Mouse (Mus musculus) midbrain, embryonic 13.5 days (tissue): ENCODE results near the gene Ppp1r26. TPM values are rescaled to one million over a fixed set of nuclear protein-coding genes. Genes with fewer than 3 reads are reported as not detected.

Experiments used
- ATAC-seq: fragments of 200-750 bp; cut with Nextera tagmentation; 2 replicates; pipeline ENCODE4 v1.8.0; 2017; ENCODE audit warnings: mild to moderate bottlenecking, moderate TSS enrichment, moderate library complexity
- H3K27ac ChIP-seq: fragments of 300-500 bp; sonication (generic); 2 replicates; pipeline ENCODE4 v1.5.1; 2015; ENCODE audit warnings: inconsistent platforms, mild to moderate bottlenecking, moderate library complexity
- H3K27me3 ChIP-seq: fragments of 300-500 bp; sonication (generic); 2 replicates; pipeline ENCODE4 v1.6.1; 2015; ENCODE audit warnings: mild to moderate bottlenecking, inconsistent platforms
- H3K36me3 ChIP-seq: fragments of 300-500 bp; sonication (generic); 2 replicates; pipeline ENCODE4 v1.6.1; 2015; ENCODE audit warnings: mild to moderate bottlenecking, inconsistent platforms
- H3K4me1 ChIP-seq: fragments of 300-500 bp; sonication (generic); replicated peaks from 2 replicates; pipeline ENCODE4 v1.6.1; 2015; ENCODE audit warnings: inconsistent platforms
- H3K4me2 ChIP-seq: fragments of 300-500 bp; sonication (generic); replicated peaks from 2 replicates; pipeline ENCODE4 v1.6.1; 2015; ENCODE audit warnings: moderate library complexity, mild to moderate bottlenecking, inconsistent platforms
- H3K4me3 ChIP-seq: fragments of 300-500 bp; sonication (generic); replicated peaks from 2 replicates; pipeline ENCODE4 v1.5.1; 2015; ENCODE audit warnings: mild to moderate bottlenecking, inconsistent platforms
- H3K9ac ChIP-seq: fragments of 300-500 bp; sonication (generic); replicated peaks from 2 replicates; pipeline ENCODE4 v1.6.1; 2015; ENCODE audit warnings: mild to moderate bottlenecking, inconsistent platforms
- H3K9me3 ChIP-seq: fragments of 300-500 bp; sonication (generic); 2 replicates; pipeline ENCODE4 v1.6.1; 2016; ENCODE audit warnings: mild to moderate bottlenecking, inconsistent platforms
- WGBS: fragments of 180-500 bp; shearing (Covaris S2); methylation state at CpG from one replicate; pipeline ENCODE4 v1.1.7; 2015; 5-methylcytosine and 5-hydroxymethylcytosine counted together
- polyA plus RNA-seq: library from polyadenylated mRNA; unstranded; fragments of >200 nt; fragmentation: Nextera tagmentation; extraction: Ambion mirVana; gene quantifications from 2 replicates; pipeline ENCODE4 v1.2.1, GENCODE M21; 2015

Ppp1r26 gene
- polyA plus RNA-seq: 10.7 and 11.8 TPM in 2 replicates

DNA sequence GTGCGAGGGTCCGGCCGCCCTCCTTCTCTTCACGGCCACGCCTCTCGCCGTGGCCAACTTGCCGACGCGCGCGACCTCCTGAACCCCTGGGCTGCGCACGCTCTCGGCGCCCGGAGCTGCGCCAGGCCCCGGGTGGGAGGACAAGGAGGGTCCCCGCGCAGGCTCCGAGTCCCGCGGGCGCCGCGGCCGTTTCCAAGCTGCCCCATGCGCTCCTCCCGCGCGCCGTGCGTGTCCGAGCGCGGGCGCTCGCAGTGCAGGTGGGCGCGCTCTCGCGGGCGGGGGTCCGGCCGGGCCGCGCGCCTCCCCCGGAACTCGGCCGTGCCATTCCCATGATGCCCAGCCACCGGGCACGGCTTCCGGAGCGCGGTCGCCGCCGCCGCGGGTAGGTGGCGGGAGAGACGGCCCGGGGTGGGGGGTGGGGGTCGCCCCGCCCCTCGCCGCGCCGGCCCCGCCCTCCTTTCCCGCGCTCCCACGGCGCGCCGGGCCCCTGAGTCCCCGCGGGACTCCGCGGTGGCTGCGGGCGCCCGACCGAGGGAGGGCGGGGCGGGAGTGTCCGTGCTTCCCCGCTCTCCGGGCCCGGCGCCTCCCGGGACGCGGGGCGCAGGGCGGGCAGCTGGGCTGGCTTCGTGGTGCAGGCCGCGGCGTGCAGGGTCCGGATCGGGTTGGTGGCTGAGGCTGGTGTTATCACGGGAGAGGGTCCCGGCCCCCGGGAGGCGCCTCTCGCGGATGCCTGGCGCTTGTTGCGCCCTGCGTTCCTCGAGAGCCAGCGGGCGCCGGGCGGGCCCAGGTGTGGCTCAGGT is at the start of gene Ppp1r26:
Gene Ppp1r26 (plus strand): TSS at position 286 of the 800 bp plus-strand sequence.
- under 1% methylated on average over 101 of the region's 118 CpGs for WGBS
- H3K9ac ChIP-seq: peak within 1 kb of the TSS; percentile 88
- H3K4me2 ChIP-seq: peak within 1 kb of the TSS; percentile 94
- H3K27me3 ChIP-seq: peaks cover 4% of the 10 kb centered on the region; the same call in 1 of the 2 replicates
- H3K4me1 ChIP-seq: peaks cover 21% of the 10 kb centered on the region
- H3K27ac ChIP-seq: peak within 1 kb of the TSS; percentile 79
- no peaks in the 10 kb centered on the region for H3K9me3 ChIP-seq
- ATAC-seq: peak; percentile 80
- peak within 1 kb of the TSS; percentile 64 for H3K4me3 ChIP-seq
- H3K36me3 ChIP-seq: peaks cover 28% of the 10 kb centered on the region

DNA sequence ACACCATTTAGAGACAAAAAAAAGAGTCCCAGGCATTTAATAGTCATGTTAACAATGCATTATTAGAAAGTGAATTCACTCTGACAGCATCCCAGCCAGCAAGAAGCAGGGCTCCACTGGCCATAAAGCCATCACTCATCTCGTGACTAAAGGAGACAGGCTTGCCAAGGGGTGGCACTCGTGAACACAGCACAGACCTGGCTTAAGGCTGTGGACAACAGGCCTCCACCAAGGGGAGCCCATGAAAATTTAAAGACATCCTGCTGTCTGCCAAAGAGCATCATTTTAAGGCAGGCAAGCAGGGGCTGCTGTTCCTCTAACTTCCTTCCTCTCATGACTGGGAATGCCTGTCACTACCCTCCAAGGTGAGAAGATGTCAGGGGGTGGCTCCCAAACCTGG is 49.7 kb upstream of the Ppp1r26 start:
- H3K4me1 ChIP-seq: peaks cover 12% of the 10 kb centered on the region; the same call in 1 of the 2 replicates
- H3K27ac ChIP-seq: peak overlapping the region; percentile 7; the same call in 1 of the 2 replicates
- 61% methylated on average over 2 of the region's 2 CpGs for WGBS
- H3K4me2 ChIP-seq: no peak overlapping the region
- no peak overlapping the region for H3K9ac ChIP-seq
- H3K4me3 ChIP-seq: no peak overlapping the region
- ATAC-seq: no peak
- H3K36me3 ChIP-seq: no peaks in the 10 kb centered on the region
- H3K9me3 ChIP-seq: no peaks in the 10 kb centered on the region
- H3K27me3 ChIP-seq: no peaks in the 10 kb centered on the region

DNA sequence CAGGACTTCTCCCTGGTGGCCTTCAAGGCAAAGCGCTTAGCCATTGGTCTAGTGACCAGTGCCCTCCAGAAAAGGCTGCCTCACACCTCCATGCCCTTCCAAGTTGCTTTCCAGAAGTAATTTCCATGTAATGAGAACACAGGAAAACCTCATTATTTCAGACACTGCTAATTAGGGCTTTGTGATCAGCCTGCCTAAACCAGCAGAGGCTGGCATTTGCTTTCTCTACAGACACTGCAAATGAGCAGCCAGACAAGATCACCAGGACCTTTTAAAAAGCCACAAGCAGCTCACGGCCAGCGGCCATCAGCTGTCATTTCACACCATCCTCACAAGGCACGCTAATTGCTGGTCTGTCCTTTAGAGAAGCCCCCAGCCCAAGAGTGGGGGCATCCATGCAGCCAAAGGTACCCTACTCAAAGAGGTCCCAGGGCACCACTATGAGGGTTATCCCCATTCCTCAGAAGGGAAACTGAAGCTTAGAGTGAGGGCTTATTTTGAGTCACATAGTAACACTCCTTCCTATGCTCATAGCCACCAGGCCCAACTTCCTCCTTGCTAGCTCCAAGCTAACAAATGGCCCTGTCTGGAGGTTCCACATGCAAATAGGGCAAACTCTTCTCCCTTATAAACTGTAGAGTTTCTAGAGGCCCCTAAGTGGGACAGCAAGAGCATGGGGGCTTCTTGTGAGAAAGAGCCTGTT is 49.0 kb upstream of the Ppp1r26 start:
- Histone ChIP-seq H3K27ac (peak overlapping the region; percentile 41; the same call in 1 of the 2 replicates), H3K4me2 (no peak overlapping the region), H3K36me3 (no peaks in the 10 kb centered on the region), H3K27me3 (no peaks in the 10 kb centered on the region), H3K4me1 (peaks cover 12% of the 10 kb centered on the region; the same call in 1 of the 2 replicates), H3K9ac (no peak overlapping the region), H3K4me3 (no peak overlapping the region), H3K9me3 (no peaks in the 10 kb centered on the region)
- WGBS: 61% methylated on average over 4 of the region's 4 CpGs
- ATAC-seq: no peak

DNA sequence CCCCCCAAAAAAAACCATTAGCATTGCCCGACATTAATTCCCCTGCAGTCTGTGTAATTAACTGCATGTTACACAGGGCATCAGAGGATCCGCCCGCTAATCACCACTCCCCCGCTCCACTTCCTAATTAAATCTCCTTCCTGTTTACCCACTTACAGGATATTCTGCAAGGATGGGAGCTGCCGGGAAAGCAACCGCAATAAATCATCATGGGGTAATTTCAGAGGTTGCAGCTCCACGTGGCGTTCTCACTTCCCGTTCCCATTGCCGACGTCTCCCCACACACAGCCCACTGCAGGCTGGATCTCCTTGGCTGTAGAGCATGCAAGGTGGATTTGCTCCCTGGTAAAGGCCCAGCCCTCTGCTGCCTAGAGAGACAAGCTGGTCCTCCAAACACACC is 45.0 kb upstream of the Ppp1r26 start:
- no peak overlapping the region for H3K4me3 ChIP-seq
- peaks cover 8% of the 10 kb centered on the region; the same call in 1 of the 2 replicates for H3K4me1 ChIP-seq
- H3K9ac ChIP-seq: no peak overlapping the region
- no peaks in the 10 kb centered on the region for H3K9me3 ChIP-seq
- no peaks in the 10 kb centered on the region for H3K27me3 ChIP-seq
- no peak overlapping the region for H3K27ac ChIP-seq
- H3K36me3 ChIP-seq: no peaks in the 10 kb centered on the region
- no peak for ATAC-seq
- 77% methylated on average over 11 of the region's 11 CpGs for WGBS
- H3K4me2 ChIP-seq: no peak overlapping the region

DNA sequence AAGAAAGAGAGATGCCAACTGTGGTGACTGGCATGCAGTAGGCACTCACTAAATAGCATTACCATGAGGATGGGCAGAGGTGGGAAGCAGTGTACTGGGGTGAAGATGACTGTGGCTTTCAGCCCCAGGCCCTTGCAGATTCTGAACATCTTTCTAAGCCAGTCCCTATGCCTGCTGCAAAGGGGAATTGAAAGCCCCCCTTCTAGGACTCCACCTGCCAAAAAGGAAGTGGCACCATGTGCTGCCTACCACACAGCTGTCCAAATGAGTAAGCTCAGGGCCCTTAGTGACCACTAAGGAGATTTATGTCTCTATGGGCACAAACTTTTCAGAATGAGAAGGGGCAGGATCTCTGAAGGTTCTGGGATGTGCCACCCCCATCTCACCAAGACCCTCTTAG is 44.5 kb upstream of the Ppp1r26 start:
- H3K4me2 ChIP-seq: no peak overlapping the region
- no peak overlapping the region for H3K4me3 ChIP-seq
- peaks cover 5% of the 10 kb centered on the region; the same call in 1 of the 2 replicates for H3K4me1 ChIP-seq
- no peaks in the 10 kb centered on the region for H3K27me3 ChIP-seq
- H3K9me3 ChIP-seq: no peaks in the 10 kb centered on the region
- no peaks in the 10 kb centered on the region for H3K36me3 ChIP-seq
- no peak overlapping the region for H3K9ac ChIP-seq
- no peak for ATAC-seq
- no peak overlapping the region for H3K27ac ChIP-seq

DNA sequence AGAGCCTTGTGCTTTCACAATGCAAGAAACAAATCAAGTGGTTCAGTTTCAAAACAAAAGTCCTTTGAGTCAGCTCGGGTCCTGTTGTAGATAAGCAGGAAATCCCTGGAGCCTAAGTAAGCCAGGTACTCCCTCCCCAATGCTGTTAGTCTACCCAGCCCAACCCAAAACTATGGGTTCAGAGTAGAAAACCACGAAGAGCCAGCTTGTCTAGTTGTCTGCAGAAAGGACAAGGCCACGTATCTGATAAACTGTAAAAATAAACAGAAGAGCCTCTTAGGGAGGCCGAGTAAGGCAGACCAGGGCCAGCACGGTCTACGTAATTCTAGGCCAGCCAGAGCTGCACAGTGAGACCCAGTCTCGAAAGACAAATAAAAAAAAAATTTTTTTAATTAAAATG is 38.8 kb upstream of the Ppp1r26 start:
- Histone ChIP-seq H3K27me3 (no peaks in the 10 kb centered on the region), H3K9me3 (no peaks in the 10 kb centered on the region), H3K27ac (no peak overlapping the region), H3K4me3 (no peak overlapping the region), H3K9ac (no peak overlapping the region), H3K4me2 (no peak overlapping the region), H3K4me1 (0 out of 2 replicates have a peak, but pooled peaks cover 7% of the 10 kb centered on the region), H3K36me3 (no peaks in the 10 kb centered on the region)
- 71% methylated on average over 7 of the region's 7 CpGs for WGBS
- no peak for ATAC-seq

DNA sequence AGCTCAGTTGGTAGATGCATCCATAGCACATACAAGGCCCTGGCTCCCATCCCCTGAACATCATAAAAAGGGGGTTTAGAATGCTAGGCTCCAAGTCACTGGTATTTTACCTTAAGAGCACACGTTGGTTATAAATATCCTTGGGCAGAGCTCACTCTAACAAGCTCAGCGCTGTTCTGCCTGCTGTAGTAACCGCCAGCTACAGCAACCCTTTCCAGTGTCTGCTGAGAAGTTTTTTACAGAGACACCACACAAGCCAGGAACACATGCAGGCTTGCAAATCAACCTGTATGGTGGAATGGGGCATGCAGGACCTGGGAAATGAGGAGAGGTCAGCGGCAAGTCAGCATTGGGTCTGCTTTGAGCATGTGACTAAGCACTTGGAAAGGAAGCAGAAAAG is 37.5 kb upstream of the Ppp1r26 start:
- no peak for ATAC-seq

DNA sequence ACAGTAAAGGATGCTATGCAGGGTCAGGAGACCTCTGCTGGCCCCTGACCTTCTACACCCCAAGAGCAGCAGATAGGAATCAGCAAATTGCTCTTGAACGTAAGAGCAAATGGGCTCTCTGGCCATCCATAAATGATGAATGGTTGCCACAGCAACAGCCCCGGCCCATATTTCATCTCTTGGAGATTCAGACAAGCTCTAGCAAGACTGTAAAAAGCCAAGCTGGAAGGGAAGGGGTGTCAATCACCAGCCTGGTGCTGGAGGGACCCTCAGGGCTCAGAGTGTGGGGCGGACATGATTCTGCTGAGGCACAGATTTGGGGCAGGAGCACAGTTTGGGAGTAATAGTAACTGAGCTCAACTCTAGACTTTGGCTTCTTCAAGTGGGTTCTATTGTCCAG is 37.0 kb upstream of the Ppp1r26 start:
- no peaks in the 10 kb centered on the region for H3K36me3 ChIP-seq
- 0 out of 2 replicates have a peak, but pooled peaks cover 7% of the 10 kb centered on the region for H3K4me1 ChIP-seq
- no peaks in the 10 kb centered on the region for H3K9me3 ChIP-seq
- 57% methylated on average over 3 of the region's 3 CpGs for WGBS
- H3K27me3 ChIP-seq: no peaks in the 10 kb centered on the region
- no peak overlapping the region for H3K27ac ChIP-seq
- H3K4me2 ChIP-seq: no peak overlapping the region
- no peak for ATAC-seq
- no peak overlapping the region for H3K9ac ChIP-seq
- H3K4me3 ChIP-seq: no peak overlapping the region

More for the DNA sequence above, 37.5 kb upstream of the Ppp1r26 start:
- H3K27ac ChIP-seq: no peak overlapping the region
- H3K9me3 ChIP-seq: no peaks in the 10 kb centered on the region
- WGBS: 91% methylated on average over 4 of the region's 4 CpGs
- no peaks in the 10 kb centered on the region for H3K36me3 ChIP-seq
- no peak overlapping the region for H3K4me3 ChIP-seq
- no peak overlapping the region for H3K9ac ChIP-seq
- 0 out of 2 replicates have a peak, but pooled peaks cover 7% of the 10 kb centered on the region for H3K4me1 ChIP-seq
- H3K4me2 ChIP-seq: no peak overlapping the region
- H3K27me3 ChIP-seq: no peaks in the 10 kb centered on the region

DNA sequence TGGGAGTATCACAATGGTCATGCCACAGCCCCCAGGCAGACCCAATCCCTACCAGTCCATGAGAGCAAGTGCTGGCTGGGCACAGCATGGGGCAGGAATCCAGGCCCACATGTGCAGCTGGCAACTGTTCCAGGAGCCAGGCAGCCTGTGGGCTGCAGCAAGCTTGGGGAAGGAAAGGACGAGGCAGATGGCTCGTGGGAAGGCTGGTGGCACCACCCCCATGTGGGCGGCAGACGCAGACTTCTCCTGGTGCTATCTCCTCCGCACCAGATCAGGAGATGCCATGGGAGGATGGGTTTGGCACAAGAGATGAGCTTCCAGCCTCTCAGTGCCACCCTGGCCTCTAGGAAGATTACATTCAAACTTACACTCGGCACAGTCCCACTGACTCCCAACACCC is 33.7 kb upstream of the Ppp1r26 start:
- Histone ChIP-seq H3K27ac (no peak overlapping the region), H3K4me1 (peaks cover 18% of the 10 kb centered on the region), H3K4me3 (no peak overlapping the region), H3K27me3 (no peaks in the 10 kb centered on the region), H3K4me2 (no peak overlapping the region), H3K9me3 (no peaks in the 10 kb centered on the region), H3K9ac (no peak overlapping the region), H3K36me3 (no peaks in the 10 kb centered on the region)
- 87% methylated on average over 6 of the region's 6 CpGs for WGBS
- no peak for ATAC-seq

DNA sequence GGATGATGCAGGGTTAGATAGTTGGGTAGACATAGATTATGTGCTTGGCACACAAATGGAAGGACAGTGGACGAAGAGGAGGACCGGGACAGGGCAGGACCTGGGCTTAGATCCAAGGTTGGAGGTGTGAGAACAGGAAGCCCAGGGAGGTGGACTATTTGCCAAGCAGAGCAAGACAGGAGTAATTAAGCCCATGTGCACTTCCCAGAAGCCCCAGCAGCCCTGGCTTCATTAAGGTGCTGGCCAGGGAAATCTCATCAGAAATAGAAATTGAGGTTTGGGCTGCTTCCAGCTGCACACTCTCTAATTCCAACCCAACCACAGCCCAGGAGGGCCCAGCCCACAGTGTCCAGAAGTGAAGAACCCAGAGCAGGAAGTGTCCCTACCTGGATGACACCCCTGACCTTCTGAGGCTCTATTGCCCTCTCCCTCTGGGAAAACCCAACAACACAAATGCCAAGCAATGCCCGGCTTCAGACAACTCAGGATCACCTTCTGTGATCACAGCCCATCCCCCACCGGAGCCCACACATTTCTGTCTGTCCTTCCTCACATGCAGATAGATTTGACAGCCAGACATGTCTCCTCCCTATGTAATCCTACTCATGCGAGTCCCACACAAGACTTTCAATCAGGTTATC is 32.4 kb upstream of the Ppp1r26 start:
- Histone ChIP-seq H3K27ac (no peak overlapping the region), H3K36me3 (no peaks in the 10 kb centered on the region), H3K9ac (no peak overlapping the region), H3K4me2 (no peak overlapping the region), H3K4me3 (no peak overlapping the region), H3K9me3 (no peaks in the 10 kb centered on the region), H3K4me1 (peaks cover 17% of the 10 kb centered on the region), H3K27me3 (no peaks in the 10 kb centered on the region)
- no peak for ATAC-seq
- 93% methylated on average over 5 of the region's 5 CpGs for WGBS

DNA sequence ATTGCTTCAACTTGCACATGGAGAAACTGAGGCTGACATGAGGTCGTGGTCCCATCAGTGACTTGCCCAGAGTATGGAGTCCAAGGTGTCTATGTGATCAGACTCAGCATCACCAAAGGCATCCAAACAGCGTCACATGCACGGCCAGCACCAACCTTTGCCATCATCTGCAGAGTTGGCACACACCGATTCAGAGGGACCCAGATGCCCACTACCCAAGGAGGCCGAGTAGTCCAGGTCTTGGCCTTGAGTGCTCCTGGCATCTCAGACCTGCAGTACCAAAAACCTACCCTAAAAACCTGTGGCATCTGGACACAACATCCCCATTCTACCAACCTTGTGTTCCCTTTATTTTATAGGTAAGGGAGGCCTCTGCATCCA is 31.9 kb upstream of the Ppp1r26 start:
- WGBS: 90% methylated on average over 5 of the region's 5 CpGs
- H3K27ac ChIP-seq: no peak overlapping the region
- H3K4me2 ChIP-seq: no peak overlapping the region
- ATAC-seq: no peak
- H3K9me3 ChIP-seq: no peaks in the 10 kb centered on the region
- H3K4me1 ChIP-seq: peaks cover 14% of the 10 kb centered on the region
- H3K4me3 ChIP-seq: no peak overlapping the region
- no peak overlapping the region for H3K9ac ChIP-seq
- no peaks in the 10 kb centered on the region for H3K36me3 ChIP-seq
- H3K27me3 ChIP-seq: no peaks in the 10 kb centered on the region
